7 mouse cellular contexts compared by ENCODE assay signal in genomic region chr2:142813033-142813432, GRCm38 (mm10).
DNase-seq lines count a peak whose midpoint lies in the region; ATAC-seq lines count a peak whose summit lies in the region.

No protein-coding gene starts in this region.

- H3K27ac ChIP-seq in embryonic facial prominence, embryonic 10.5 days (replicated peaks): no peak overlapping the region
- H3K27ac ChIP-seq in hindbrain, embryonic 12.5 days: no peak overlapping the region

- no peaks in the 10 kb centered on the region for H3K9me3 ChIP-seq in embryonic facial prominence, embryonic 10.5 days
- no peaks in the 10 kb centered on the region for H3K9me3 ChIP-seq in hindbrain, embryonic 12.5 days (replicated peaks)

- peak; percentile 49 for ATAC-seq in CD4-positive, CD25-positive, alpha-beta regulatory T cell, adult 4 months
- peak; percentile 79 for ATAC-seq in hindbrain, embryonic 12.5 days (ENCODE audit: low FRiP score)

- H3K36me3 ChIP-seq in embryonic facial prominence, embryonic 10.5 days (replicated peaks): no peaks in the 10 kb centered on the region
- H3K36me3 ChIP-seq in hindbrain, embryonic 12.5 days: no peaks in the 10 kb centered on the region

- DNase-seq in R1 (ENCODE audit: low read depth, low spot score): peak; percentile 64
- DNase-seq in embryonic facial prominence, embryonic 10.5 days (ENCODE audit: low spot score): peak; percentile 23
- DNase-seq in layer of hippocampus, adult 8-10 months (ENCODE audit: low spot score in 2 of 2): peak; percentile 41 to 42
- DNase-seq in lung, postnatal 14 days: peak; percentile 45
- peak; percentile 22 for DNase-seq in right cerebral cortex, postnatal 4 days

- H3K9ac ChIP-seq in hindbrain, embryonic 12.5 days: no peak overlapping the region

- H3K4me1 ChIP-seq in embryonic facial prominence, embryonic 10.5 days: no peaks in the 10 kb centered on the region
- H3K4me1 ChIP-seq in hindbrain, embryonic 12.5 days: 0 out of 2 replicates have a peak, but pooled peaks cover 2% of the 10 kb centered on the region

- 37% methylated on average over 2 of the region's 2 CpGs for WGBS in embryonic facial prominence, embryonic 10.5 days
- WGBS in hindbrain, embryonic 12.5 days: 43% methylated on average over 2 of the region's 2 CpGs

- no peak overlapping the region for H3K4me2 ChIP-seq in hindbrain, embryonic 12.5 days (replicated peaks)

- H3K4me3 ChIP-seq in embryonic facial prominence, embryonic 10.5 days: no peak overlapping the region
- no peak overlapping the region for H3K4me3 ChIP-seq in hindbrain, embryonic 12.5 days

- H3K27me3 ChIP-seq in embryonic facial prominence, embryonic 10.5 days (replicated peaks; ENCODE audit: low read depth, poor library complexity, severe bottlenecking): no peaks in the 10 kb centered on the region
- H3K27me3 ChIP-seq in hindbrain, embryonic 12.5 days: no peaks in the 10 kb centered on the region
